Mouse (Mus musculus) layer of hippocampus, adult 9-10 months (tissue): ENCODE measurements around the gene Zyg11a.
"Not testable (repeated sequence)": the region's sequence is repeated elsewhere in the genome, so short reads cannot be mapped to it uniquely, and the experiment has no call there.

Experiments used
- DNase-seq: peaks from one replicate; pipeline ENCODE4 v3.0.0; 2022; ENCODE audit warnings: low spot score

Gene Zyg11a

GRCm38 (mm10) chr4:108143778-108144177 is 74.1 kb downstream of the Zyg11a start:
- no peak for DNase-seq

- DNase-seq = not testable (repeated sequence)
Observed at GRCm38 (mm10) chr4:108143178-108143577, 74.7 kb downstream of the Zyg11a start.

GRCm38 (mm10) chr4:108136938-108137337 is 80.9 kb downstream of the Zyg11a start:
- DNase-seq = no peak
